Mouse (Mus musculus): ENCODE measurements around the gene Slc25a47.

DNA sequence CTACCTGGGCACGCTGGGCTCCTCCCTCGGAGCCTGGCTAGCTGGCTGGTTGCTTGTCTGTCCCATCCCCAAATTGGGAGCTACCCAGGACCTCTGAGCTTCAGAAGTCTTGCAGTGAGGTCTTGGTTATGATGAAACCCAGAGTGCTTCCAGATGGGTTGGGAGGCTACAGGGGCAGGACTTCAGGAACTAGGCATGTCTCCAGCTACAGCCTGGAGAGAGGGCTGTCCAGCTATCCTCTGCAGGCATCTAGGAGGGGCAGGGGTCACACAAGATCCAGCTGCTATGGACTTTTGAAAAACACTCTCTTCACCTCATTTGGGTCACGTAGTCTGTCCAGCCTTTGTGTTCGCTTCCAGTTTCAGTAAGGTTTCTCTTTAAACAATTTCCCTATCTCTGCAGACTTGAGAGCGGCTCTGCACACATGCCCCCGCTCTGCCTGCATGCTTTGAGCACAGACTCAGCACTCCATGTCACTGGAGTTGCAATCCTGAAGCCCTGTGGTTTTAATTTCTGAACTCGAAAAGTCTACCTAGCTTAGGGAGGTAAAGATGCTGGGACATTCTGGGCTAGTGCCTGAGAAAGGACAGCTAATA lies 21.8 kb downstream of the Slc25a47 start:
- TF ChIP-seq CTCF (IDR thresholded peaks at IDR 0.05; ENCODE audit: low read depth) (no peak), EP300 (IDR thresholded peaks at IDR 0.05; ENCODE audit: low read depth) (no peak)
